Mouse (Mus musculus) gastrocnemius, postnatal 25 days (tissue): ENCODE results near the gene Gm36864. TPM values are rescaled to one million over a fixed set of nuclear protein-coding genes. Genes with fewer than 3 reads are reported as not detected.
A peak's percentile ranks its signal among the peaks of the same experiment; 100 is the strongest.

Experiments
- DNase-seq: peaks from one replicate; pipeline ENCODE4 v3.0.0; 2022
- total RNA-seq, 2 experiments: library from RNA; stranded (reverse); gene quantifications; 1 replicate in 1 of 2; 2 replicates in 1 of 2; pipeline ENCODE4 v1.2.3; 2021

The Gm36864 gene
- total RNA-seq, 2 experiments from 2014 or later = not detected

DNA sequence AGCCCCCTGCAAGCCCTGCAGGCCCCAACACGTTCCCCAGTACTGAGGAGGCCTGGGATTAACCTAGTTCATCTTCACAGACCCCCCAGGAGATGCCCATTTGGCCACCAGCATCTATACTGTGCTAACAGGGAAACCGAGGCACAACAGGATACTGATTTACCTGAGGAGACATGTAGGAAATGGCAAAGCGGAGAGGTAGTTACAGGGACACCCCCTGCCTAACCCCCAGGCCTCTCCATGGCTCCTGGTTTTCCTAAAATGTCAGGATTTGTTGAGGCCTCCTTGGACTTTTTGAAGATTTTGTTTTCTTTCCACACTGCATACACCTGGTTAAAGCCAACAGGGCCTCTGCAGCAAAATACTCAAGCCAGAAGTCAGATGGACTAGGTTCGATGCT lies 21.3 kb downstream of the Gm36864 start, which contains the start of gene Acp4:
TSS of gene Acp4 (minus strand) at position 101 of the 400 bp plus-strand sequence.
- DNase-seq = no peak

DNA sequence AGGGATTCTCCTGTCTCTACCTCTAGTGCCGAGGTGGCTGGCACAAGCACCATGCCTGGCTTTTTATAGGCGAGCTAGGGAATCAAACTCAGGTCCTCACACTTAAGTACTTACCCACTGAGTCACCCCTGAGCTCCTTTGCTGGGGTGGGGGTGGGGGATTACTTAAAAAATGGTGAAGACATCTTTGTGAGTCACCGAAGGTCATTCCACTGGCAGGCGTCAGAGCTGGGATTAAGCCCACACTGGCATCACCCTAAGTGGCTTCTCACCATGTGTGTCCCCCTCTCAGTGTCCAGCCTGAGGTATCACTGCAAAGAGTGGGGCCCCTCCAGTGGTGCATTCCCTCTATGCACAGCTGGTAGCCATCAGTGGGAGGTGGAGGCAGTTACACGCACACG lies 24.4 kb downstream of the Gm36864 start:
- no peak for DNase-seq

DNA sequence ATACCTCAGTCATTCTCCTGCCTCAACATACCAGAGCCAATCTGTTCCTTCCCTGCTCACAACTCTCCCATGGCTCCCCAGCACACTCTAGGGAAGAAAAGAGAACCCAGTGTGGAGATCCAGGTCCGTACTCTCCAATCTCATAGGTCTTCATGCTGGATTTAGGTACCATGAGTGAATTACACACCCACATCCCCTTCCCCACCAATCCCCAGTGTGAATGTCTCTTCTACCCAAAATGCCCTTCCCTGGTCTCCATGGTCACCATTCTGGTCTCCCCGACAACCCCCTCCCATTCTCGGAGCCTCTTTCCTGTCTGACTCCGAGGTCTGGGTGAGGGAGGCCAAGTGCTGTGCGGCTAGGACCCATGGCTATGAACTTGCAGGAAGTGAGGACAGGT lies 25.2 kb downstream of the Gm36864 start, which contains the start of gene Gm15517:
TSS of gene Gm15517 (plus strand) at position 301 of the 400 bp plus-strand sequence.
- DNase-seq = no peak

- peak; percentile 77 for DNase-seq
Measured at GRCm38 (mm10) chr7:44262791-44263643, 27.0 kb downstream of the Gm36864 start.

- DNase-seq = no peak
Measured at GRCm38 (mm10) chr7:44268117-44268516, 32.1 kb downstream of the Gm36864 start.

GRCm38 (mm10) chr7:44269397-44269796 lies 33.4 kb downstream of the Gm36864 start:
- no peak for DNase-seq

DNA sequence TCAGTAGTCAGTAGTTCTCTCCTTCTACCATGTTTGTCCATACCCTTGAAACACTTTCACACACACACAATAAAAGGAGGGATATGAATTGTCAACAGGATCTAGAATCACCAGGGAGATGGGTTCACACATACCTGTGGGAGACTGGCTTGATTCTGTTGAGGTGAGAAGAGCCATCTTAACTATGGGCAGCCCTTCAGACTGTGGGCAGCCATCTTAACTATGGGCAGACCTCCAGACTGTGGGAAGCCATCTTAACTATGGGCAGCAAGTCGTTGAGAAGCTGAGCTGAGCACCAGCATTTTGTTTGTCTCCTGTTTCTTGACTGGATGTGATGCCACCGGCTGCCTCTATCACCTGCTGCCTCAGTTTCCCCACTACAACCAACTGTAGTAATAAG lies 35.3 kb downstream of the Gm36864 start:
- no peak for DNase-seq

DNA sequence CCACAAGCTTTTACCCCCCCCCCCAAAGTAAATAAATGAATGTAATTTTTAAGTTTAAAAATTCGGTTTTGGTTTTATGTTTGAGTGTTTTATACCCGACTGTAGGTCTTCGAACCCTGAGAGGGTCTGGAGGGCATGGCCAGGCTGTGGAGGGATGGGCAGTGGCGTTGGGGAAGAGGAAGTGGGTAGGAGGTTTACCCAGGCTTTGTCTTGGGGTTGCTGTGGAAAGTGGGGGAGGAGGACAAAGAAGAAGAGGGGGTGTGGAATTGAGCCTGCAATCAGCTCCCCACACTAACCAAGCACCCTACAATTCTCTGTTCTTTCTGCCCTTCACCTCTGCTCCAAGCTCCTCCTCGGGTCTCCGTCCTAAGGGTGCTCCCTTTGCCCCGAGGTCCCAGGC lies 36.6 kb downstream of the Gm36864 start:
- DNase-seq = no peak

DNA sequence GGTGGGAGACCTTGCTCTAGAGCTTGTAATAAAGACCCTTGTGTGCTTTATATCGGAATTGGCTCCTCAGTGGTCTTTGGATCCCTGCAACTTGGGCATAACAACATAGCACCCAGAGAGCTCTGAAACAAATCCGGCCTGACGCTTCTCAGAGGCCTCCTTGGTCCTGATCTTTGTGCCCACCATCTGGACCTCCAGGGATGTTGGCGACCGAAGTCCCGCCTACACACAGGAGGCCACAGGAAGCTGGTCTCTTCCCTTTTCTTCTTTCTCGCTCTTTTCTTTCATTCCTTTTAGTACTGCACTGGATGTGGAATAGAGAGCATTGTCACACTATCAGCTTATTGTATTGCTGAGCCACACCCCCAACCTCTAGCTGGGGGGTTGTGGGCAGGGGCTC lies 37.5 kb downstream of the Gm36864 start:
- DNase-seq = no peak

DNA sequence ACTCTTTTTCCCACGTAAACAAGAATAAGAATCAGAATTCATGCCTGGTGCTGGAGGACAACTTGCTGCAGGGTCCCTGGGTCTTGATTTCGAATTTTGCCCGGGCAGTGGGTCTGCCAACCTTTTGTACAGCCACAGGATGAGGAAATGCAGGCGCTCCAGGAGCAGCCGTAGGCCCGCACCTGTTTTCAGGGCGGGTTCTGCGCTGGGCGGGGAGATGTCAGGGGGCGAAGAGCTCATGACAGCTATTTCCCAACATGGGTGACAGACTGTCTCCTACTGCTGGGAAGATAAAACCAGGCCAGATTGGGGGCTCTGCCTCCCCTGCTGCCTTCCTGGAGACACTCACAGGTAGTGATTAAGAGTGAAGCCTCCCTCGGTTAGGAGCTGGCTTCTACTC lies 38.1 kb downstream of the Gm36864 start:
- DNase-seq = no peak

- DNase-seq = no peak
Measured at GRCm38 (mm10) chr7:44275546-44275945, 39.6 kb downstream of the Gm36864 start.

DNA sequence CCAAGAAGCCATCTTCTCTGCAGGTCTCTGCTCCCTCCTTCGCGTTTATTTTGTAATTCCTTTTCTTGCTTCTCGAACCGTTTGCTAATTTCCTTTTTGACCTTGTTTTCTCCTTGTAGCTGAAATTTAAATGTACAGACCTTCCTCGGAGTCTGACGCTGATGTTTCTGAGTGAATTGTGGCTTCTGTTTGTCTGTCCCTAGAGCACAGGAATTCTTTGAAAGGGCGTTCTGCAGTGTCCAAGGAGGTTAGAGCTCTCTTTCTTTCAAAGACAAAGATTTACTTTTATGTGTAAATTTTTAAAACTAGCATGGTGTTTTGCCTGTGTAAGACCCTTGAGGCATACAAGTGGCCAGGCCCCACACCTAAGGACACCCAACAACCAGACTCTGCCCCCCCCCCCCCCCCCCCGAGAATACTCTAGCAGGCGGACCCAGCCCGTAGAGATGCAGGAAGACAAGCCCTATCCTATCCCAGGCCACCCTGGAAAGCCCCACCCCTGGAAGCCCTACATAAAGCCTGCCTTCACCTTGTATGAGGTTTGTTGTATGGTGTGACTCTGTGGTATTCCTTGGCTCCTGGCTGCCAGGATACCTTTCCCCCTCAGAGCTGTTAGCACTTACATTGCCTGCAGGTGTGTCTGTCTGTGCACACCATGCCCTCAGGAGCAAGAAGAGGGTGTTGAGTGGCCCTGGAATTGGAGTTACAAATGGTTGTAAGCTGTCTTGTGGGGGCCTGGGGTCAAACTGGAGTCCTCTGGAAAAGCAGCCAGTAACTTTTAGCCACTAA lies 40.7 kb downstream of the Gm36864 start:
- DNase-seq = no peak

DNA sequence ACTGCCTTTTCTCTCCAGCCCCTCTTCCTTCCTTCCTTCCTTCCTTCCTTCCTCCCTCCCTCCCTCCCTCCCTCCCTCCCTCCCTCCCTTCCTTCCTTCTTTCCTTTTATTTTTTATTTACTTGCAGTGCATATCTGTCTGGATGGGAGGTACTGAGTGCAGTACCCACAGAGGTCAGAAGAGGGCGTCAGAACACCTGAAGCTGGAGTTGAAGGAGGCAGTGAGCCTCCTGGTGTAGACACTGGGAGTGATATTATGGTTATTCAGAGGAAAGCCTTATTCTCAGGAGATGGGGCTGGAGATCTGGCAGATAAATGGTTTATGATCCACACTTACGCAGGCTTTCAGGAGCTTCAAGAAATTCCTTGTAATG lies 41.3 kb downstream of the Gm36864 start:
- DNase-seq = no peak

DNA sequence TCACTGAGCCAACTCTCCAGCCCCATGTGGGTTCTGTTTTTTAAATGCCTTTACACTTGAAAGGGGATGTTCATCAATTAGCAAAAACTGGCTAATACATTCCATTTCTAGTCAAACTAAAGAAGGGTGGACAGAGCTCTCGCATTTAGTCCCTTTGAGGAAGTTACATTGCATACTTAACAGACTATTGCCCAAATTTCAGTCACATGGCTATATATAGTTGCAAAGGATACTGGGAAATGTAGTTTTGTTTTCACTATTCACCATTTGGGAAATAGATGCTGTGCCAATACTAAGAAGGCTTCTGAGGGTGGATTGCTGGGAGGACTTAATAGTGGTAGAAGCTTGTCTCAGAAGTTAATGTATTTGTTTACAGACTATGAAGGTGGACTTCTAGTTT lies 45.0 kb downstream of the Gm36864 start:
- no peak for DNase-seq

DNA sequence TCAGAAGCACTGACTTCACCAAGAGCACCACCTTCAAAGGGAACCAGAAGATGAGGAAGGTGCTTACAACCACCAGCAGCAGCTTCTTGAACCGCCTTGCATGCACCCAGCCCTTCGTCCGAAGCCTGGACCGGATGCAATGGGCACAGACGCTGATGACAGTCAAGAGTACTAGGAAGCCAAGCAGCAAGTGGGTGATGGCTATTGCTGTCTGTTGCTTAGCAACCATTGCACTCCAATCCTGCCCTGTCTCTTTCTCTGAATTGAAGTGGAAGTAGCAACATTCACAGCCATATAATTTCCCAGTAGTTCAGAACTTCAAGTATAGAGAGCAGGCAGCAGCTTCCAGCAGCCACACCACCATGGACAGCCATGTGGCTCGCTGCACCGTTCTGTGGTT lies 45.6 kb downstream of the Gm36864 start:
- DNase-seq = no peak

DNA sequence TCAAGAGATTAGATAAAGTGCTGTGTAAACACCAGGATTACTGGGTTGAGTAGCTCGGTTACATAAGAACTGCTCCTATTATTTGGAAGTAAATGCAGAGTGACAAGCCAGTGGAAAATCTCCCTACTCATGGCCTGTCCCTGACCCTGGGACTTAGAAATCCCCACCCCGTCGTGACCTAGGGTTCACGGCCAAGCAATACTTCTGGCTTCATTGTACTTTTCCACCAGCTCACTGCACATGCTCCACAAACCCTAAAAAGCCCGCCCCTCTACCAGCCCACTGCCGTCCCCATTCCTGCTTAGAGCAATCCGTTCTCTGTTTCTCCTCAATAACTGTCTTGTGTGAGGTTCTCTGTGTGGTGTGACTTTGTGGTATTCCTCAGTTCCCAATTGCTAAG lies 51.8 kb downstream of the Gm36864 start:
- no peak for DNase-seq

GRCm38 (mm10) chr7:44290986-44291385 lies 55.0 kb downstream of the Gm36864 start:
- DNase-seq = no peak

DNA sequence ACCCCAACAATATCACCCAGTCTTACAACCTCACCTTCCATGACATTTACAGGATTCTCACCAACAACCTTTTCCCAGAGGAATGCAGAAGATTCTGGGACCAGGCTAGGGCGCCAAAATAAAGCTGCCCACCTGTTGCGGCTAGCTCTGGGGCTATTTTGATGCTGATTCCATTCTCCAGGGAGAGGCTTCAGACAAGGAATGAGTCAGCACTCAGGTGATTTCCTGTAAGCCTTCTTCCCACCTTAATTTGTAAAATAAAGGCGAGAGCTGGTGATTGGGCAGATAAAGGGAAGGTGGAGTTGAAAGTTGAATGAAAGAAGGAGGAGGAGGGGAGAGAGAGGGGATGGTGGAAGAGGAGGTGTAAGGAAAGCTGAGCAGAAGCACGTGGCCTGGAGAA lies 55.4 kb downstream of the Gm36864 start:
- DNase-seq = no peak

Other genes starting within 250 kb of the Gm36864 start
- not detected for gene Klk1b11, start 240.3 kb upstream of the Gm36864 start, total RNA-seq
- under 1 TPM; 0.19 to 0.26 TPM for gene Klk1b26, start 224.0 kb upstream of the Gm36864 start, total RNA-seq
- gene Klk1b27, start 183.9 kb upstream of the Gm36864 start, total RNA-seq = not detected
- gene Klk1b21, start 133.8 kb upstream of the Gm36864 start, total RNA-seq = not detected
- gene Klk1b22, start 123.5 kb upstream of the Gm36864 start, total RNA-seq = not detected
- gene Klk1b16, start 99.4 kb upstream of the Gm36864 start, total RNA-seq = not detected
- gene Klk1b24, start 47.9 kb upstream of the Gm36864 start, total RNA-seq = not detected
- gene Klk1b3, start 38.0 kb upstream of the Gm36864 start, total RNA-seq = not detected
- not detected for gene Klk1b4, start 28.7 kb upstream of the Gm36864 start, total RNA-seq
- not detected for gene Klk1b5, start 20.2 kb upstream of the Gm36864 start, total RNA-seq
- gene Klk1, start 10.8 kb upstream of the Gm36864 start, total RNA-seq = not detected
- under 1 TPM; 0.36 to 0.43 TPM for gene 1700028J19Rik, start 10.5 kb downstream of the Gm36864 start, total RNA-seq
- gene 2410002F23Rik, start 10.5 kb downstream of the Gm36864 start, total RNA-seq = 1 to 10 TPM; 6.1 to 8.0 TPM
- gene Acp4, start 21.2 kb downstream of the Gm36864 start, total RNA-seq = not detected
- not detected for gene Gm15517, start 25.3 kb downstream of the Gm36864 start, total RNA-seq
- 1 to 10 TPM; 1.9 to 2.6 TPM for gene Clec11a, start 70.7 kb downstream of the Gm36864 start, total RNA-seq
- under 1 TPM; 0.49 to 0.54 TPM for gene Shank1, start 74.1 kb downstream of the Gm36864 start, total RNA-seq
- 1 to 10 TPM; 1.1 to 1.8 TPM for gene Syt3, start 147.9 kb downstream of the Gm36864 start, total RNA-seq
- gene 1700008O03Rik, start 149.6 kb downstream of the Gm36864 start, total RNA-seq = not detected
- under 1 TPM; 0.24 to 0.43 TPM for gene Lrrc4b, start 192.8 kb downstream of the Gm36864 start, total RNA-seq
- gene Aspdh, start 229.2 kb downstream of the Gm36864 start, total RNA-seq = not detected
- 10 to 100 TPM; 62.8 to 69.1 TPM for gene Josd2, start 231.8 kb downstream of the Gm36864 start, total RNA-seq